Mouse (Mus musculus) CH12.LX (cell line): ENCODE data around the gene Cblb. TPM values are rescaled to one million over a fixed set of nuclear protein-coding genes. Genes with fewer than 3 reads are reported as not detected.

Experiments used
- DNase-seq: peaks from one replicate; pipeline ENCODE4 v3.0.0-alpha.2; 2013; ENCODE audit errors: extremely low read depth
- H3K27ac ChIP-seq: 2 replicates; pipeline ENCODE4 v1.5.1; 2012; ENCODE audit warnings: low read depth, mild to moderate bottlenecking, control low read depth, moderate library complexity; ENCODE audit not compliant: insufficient read depth
- H3K27me3 ChIP-seq: replicated peaks from 2 replicates; pipeline ENCODE3; 2012; ENCODE audit warnings: inconsistent platforms
- H3K36me3 ChIP-seq, 2 experiments: replicated peaks in 1 of 2; 2 replicates each; pipeline versions ENCODE3 to v1.6.1; 2012; ENCODE audit warnings: inconsistent platforms in 1 of 2, low read length in 1 of 2, mild to moderate bottlenecking in 1 of 2, mixed read lengths in 1 of 2, moderate library complexity in 1 of 2; ENCODE audit not compliant: control insufficient read depth in 1 of 2, insufficient read depth in 1 of 2
- H3K4me1 ChIP-seq, 2 experiments: 2 replicates each; pipeline ENCODE4 v1.6.1; 2012; ENCODE audit warnings: inconsistent platforms in 1 of 2, moderate library complexity in 1 of 2; ENCODE audit not compliant: insufficient read depth in 2 of 2, control insufficient read depth in 1 of 2
- H3K4me2 ChIP-seq: 2 replicates; pipeline ENCODE4 v1.6.1; 2012; ENCODE audit warnings: low read depth, mild to moderate bottlenecking, control low read depth; ENCODE audit not compliant: poor library complexity, insufficient read depth, severe bottlenecking
- H3K4me3 ChIP-seq, 3 experiments: fragments of 150-350 bp in 1 of 3; sonication (generic) in 1 of 3; replicated peaks in 1 of 3; 2 replicates each; pipeline versions ENCODE3 to v1.5.1; 2011 to 2012; ENCODE audit warnings: low read depth in 2 of 3, low read length in 2 of 3, mild to moderate bottlenecking in 2 of 3, moderate library complexity in 2 of 3, control low read depth in 1 of 3, improper control_type of control experiment in 1 of 3, inconsistent platforms in 1 of 3, mixed read lengths in 1 of 3; ENCODE audit not compliant: poor library complexity in 1 of 3
- H3K79me2 ChIP-seq: replicated peaks from 2 replicates; pipeline ENCODE4 v1.6.1; 2012; ENCODE audit warnings: mild to moderate bottlenecking, moderate library complexity; ENCODE audit not compliant: control insufficient read depth, poor library complexity, insufficient read depth, severe bottlenecking; ENCODE audit errors: extremely low read depth
- H3K9ac ChIP-seq: 2 replicates; pipeline ENCODE4 v1.6.1; 2012; ENCODE audit warnings: low read depth, mild to moderate bottlenecking, control low read depth, moderate library complexity; ENCODE audit not compliant: insufficient read depth
- H3K9me3 ChIP-seq: replicated peaks from 2 replicates; pipeline ENCODE3; 2012; ENCODE audit warnings: low read length, inconsistent platforms, mixed read lengths
- BHLHE40 ChIP-seq: IDR thresholded peaks from 2 replicates; pipeline ENCODE4 v1.6.1; 2011; ENCODE audit warnings: mild to moderate bottlenecking, low read depth, low read length, improper control_type of control experiment
- CHD1 ChIP-seq: IDR thresholded peaks from 2 replicates; pipeline ENCODE4 v1.6.1; 2012; ENCODE audit warnings: low read depth, low read length, improper control_type of control experiment, inconsistent platforms
- CHD2 ChIP-seq: IDR thresholded peaks from 2 replicates; pipeline ENCODE4 v1.6.1; 2011; ENCODE audit warnings: low read length, improper control_type of control experiment
- ELF1 ChIP-seq: IDR thresholded peaks from 2 replicates; pipeline ENCODE4 v1.6.1; 2014; ENCODE audit warnings: low read depth, mild to moderate bottlenecking, inconsistent platforms, low read length, improper control_type of control experiment
- EP300 ChIP-seq: IDR thresholded peaks from 2 replicates; pipeline ENCODE4 v1.6.1; 2011; ENCODE audit warnings: low read length, improper control_type of control experiment
- ETS1 ChIP-seq: conservative IDR thresholded peaks from 2 replicates; pipeline ENCODE4 v1.6.1; 2012; ENCODE audit warnings: low read depth, mild to moderate bottlenecking, inconsistent platforms, low read length, improper control_type of control experiment, moderate library complexity
- HCFC1 ChIP-seq: IDR thresholded peaks from 2 replicates; pipeline ENCODE4 v1.6.1; 2012; ENCODE audit warnings: low read depth, mild to moderate bottlenecking, inconsistent platforms, low read length, improper control_type of control experiment
- IRF4 ChIP-seq: IDR thresholded peaks from 2 replicates; pipeline ENCODE4 v1.6.1; 2014; ENCODE audit warnings: low read depth, mild to moderate bottlenecking, inconsistent platforms, low read length, improper control_type of control experiment
- JUND ChIP-seq: conservative IDR thresholded peaks from 2 replicates; pipeline ENCODE4 v1.6.1; 2011; ENCODE audit warnings: low read depth, low read length, improper control_type of control experiment
- MAZ ChIP-seq: IDR thresholded peaks from 2 replicates; pipeline ENCODE4 v1.6.1; 2012; ENCODE audit warnings: low read depth, mild to moderate bottlenecking, inconsistent platforms, low read length, improper control_type of control experiment, moderate library complexity
- MXI1 ChIP-seq: IDR thresholded peaks from 2 replicates; pipeline ENCODE4 v1.6.1; 2011; ENCODE audit warnings: mild to moderate bottlenecking, low read depth, low read length, improper control_type of control experiment
- MYC ChIP-seq: IDR thresholded peaks from 2 replicates; pipeline ENCODE4 v1.6.1; 2011; ENCODE audit warnings: low read depth, mild to moderate bottlenecking, improper control_type of control experiment, low read length
- RAD21 ChIP-seq: IDR thresholded peaks from 2 replicates; pipeline ENCODE4 v1.6.1; 2011; ENCODE audit warnings: low read depth, mild to moderate bottlenecking, low read length, improper control_type of control experiment, moderate library complexity
- SIN3A ChIP-seq: IDR thresholded peaks from 2 replicates; pipeline ENCODE4 v1.6.1; 2012; ENCODE audit warnings: low read length, improper control_type of control experiment, inconsistent platforms
- SMC3 ChIP-seq: IDR thresholded peaks from 2 replicates; pipeline ENCODE4 v1.6.1; 2011; ENCODE audit warnings: low read depth, low read length, improper control_type of control experiment
- ZC3H11A ChIP-seq: IDR thresholded peaks from 2 replicates; pipeline ENCODE4 v1.6.1; 2012; ENCODE audit warnings: low read depth, mild to moderate bottlenecking, inconsistent platforms, low read length, improper control_type of control experiment
- ZKSCAN1 ChIP-seq: IDR thresholded peaks from 2 replicates; pipeline ENCODE4 v1.6.1; 2012; ENCODE audit warnings: low read depth, inconsistent platforms, low read length, improper control_type of control experiment, borderline replicate concordance
- ZNF384 ChIP-seq: IDR thresholded peaks from 2 replicates; pipeline ENCODE4 v1.6.1; 2012; ENCODE audit warnings: low read depth, low read length, improper control_type of control experiment, inconsistent platforms
- dilution Hi-C: fragments of 300-500 bp; cut with MboI; formaldehyde crosslinking; loops from 2 replicates; pipeline ENCODE4 v1.14.3; 2020; ENCODE audit warnings: low sequenced_read_pairs; ENCODE audit not compliant: extremely low pct_unique_long_range_greater_than_20kb, extremely low pct_ligation_motif_present
- in situ Hi-C: fragments of 300-500 bp; cut with MboI; formaldehyde crosslinking; loops from 3 replicates; pipeline ENCODE4 v1.14.3; 2019; ENCODE audit warnings: low sequenced_read_pairs, low pct_ligation_motif_present, low pct_unique_long_range_greater_than_20kb, mixed read lengths
- polyA plus RNA-seq: library from polyadenylated mRNA; unstranded; fragments of >175 nt; gene quantifications from 2 replicates; pipeline ENCODE4 v1.2.1, GENCODE M21; 2012; ENCODE audit warnings: low read depth; ENCODE audit not compliant: insufficient read length
- total RNA-seq, 2 experiments: library from RNA; depleted of rRNA; stranded (reverse); fragments of 300-350 nt in 1 of 2; fragments of >200 nt in 1 of 2; gene quantifications; 2 replicates each; pipeline ENCODE4 v1.2.3; 2012 to 2014

Cblb gene
- total and polyA plus RNA-seq, 3 experiments, result 3.5 to 18.9 (median 6.3) TPM

DNA sequence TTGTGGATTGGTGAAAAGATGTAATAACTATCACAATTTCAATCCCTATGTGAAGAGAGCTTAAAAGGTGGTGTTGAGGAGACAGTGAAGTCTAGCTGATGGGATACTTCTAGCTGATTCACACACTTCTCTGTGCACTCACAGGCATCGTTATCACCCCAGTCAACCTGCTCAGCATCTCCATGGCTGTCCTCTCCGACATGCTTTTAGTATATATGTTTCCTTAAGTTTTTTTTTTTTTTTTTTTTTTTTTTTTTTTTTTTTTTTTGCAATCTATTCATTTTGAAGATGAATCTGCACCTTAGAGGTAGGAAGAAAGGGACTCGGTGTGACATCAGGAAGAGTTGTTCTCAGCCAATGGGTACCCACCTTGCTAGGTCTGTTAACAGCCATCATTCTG lies 112.8 kb downstream of the Cblb start:
- H3K9ac ChIP-seq, result no peak overlapping the region
- no peaks in the 10 kb centered on the region for H3K27me3 ChIP-seq
- no peaks in the 10 kb centered on the region for H3K79me2 ChIP-seq
- no peak overlapping the region for H3K4me3 ChIP-seq
- H3K27ac ChIP-seq, result no peak overlapping the region
- DNase-seq, result no peak
- in situ Hi-C loops, result no loop called here
- no peak for TF ChIP-seq MAZ
- TF ChIP-seq ZNF384, result peak; percentile 67
- TF ChIP-seq, all 38 proteins: peak for 1
- Histone ChIP-seq H3K9me3 (peaks cover 2% of the 10 kb centered on the region), H3K36me3 (peaks cover 0 to 46% of the 10 kb centered on the region in 2 experiments), H3K4me2 (no peak overlapping the region), H3K4me1 (peaks cover 20 to 48% of the 10 kb centered on the region in 2 experiments)
- dilution Hi-C loops, result no loop called here

DNA sequence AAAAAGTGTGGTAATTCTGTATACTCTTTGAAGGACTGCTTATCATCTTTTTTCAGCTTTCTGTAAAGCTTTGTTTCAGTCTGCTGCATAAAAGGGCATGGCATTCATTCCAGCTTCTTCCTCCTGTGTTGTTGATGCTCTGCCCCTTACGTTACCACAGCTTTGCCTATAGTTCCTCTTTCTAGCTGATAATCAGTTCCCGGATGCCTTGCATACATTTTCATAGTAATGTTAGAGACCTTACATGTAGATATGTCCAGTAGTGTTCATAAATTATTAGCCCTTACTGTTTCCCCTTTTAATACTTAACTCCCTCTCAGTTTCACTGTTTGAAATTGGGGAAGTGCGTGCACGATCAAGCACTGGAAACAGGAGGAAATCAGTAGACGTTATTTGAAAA lies 113.8 kb downstream of the Cblb start:
- H3K27ac ChIP-seq, result no peak overlapping the region
- H3K4me3 ChIP-seq, result no peak overlapping the region
- H3K4me2 ChIP-seq, result peak overlapping the region; percentile 22
- H3K79me2 ChIP-seq, result no peaks in the 10 kb centered on the region
- peaks cover 2% of the 10 kb centered on the region for H3K9me3 ChIP-seq
- peaks cover 25 to 58% of the 10 kb centered on the region in 2 experiments for H3K4me1 ChIP-seq
- H3K9ac ChIP-seq, result no peak overlapping the region
- DNase-seq, result peak; percentile 86
- peaks cover 0 to 40% of the 10 kb centered on the region in 2 experiments for H3K36me3 ChIP-seq
- no peaks in the 10 kb centered on the region for H3K27me3 ChIP-seq
- in situ Hi-C loops, result no loop called here
- dilution Hi-C loops, result no loop called here
- peak; percentile 79 for TF ChIP-seq EP300
- TF ChIP-seq MXI1, result peak; percentile 25; the same call in 1 of the 2 replicates
- TF ChIP-seq MYC, result no peak
- no peak for TF ChIP-seq SIN3A
- no peak for TF ChIP-seq SMC3
- TF ChIP-seq ZNF384, result no peak
- TF ChIP-seq CHD2, result peak; percentile 43; the same call in 1 of the 2 replicates
- no peak for TF ChIP-seq ZC3H11A
- 0 out of 2 replicates have a peak, but pooled peaks have one; percentile 18 for TF ChIP-seq JUND
- 0 out of 2 replicates have a peak, but pooled peaks have one; percentile 35 for TF ChIP-seq BHLHE40
- TF ChIP-seq RAD21, result no peak; the same call in 1 of the 2 replicates
- TF ChIP-seq ZKSCAN1, result no peak
- TF ChIP-seq IRF4, result peak; percentile 59; the same call in 1 of the 2 replicates
- peak; percentile 30; the same call in 1 of the 2 replicates for TF ChIP-seq ELF1
- no peak; the same call in 1 of the 2 replicates for TF ChIP-seq CHD1
- 0 out of 2 replicates have a peak, but pooled peaks have one; percentile 23 for TF ChIP-seq ETS1
- no peak for TF ChIP-seq HCFC1
